Mouse (Mus musculus) ovary, postnatal 14 days (tissue): ENCODE results near the gene Anxa9.

Experiments
- DNase-seq: peaks from one replicate; pipeline ENCODE4 v3.0.0; 2022; ENCODE audit warnings: low spot score

The Anxa9 gene

DNA sequence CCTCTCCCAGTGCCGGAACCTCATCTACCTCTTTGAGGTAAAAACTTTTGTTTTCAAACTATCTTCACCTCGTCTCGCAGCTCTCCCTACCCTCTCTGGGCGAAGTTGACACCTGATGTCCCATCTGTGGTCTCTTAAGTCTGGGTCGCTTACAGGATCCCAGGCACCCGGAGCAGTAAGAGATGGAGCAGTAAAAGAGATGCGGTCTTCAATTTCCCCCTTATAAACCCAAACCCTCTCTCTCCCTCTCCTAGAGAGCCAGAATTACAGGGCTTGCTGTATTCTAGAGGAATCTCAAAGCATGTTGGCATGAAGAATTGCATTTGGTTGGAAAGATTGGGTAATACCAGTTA, 23.4 kb downstream of the Anxa9 start:
- DNase-seq = no peak

DNA sequence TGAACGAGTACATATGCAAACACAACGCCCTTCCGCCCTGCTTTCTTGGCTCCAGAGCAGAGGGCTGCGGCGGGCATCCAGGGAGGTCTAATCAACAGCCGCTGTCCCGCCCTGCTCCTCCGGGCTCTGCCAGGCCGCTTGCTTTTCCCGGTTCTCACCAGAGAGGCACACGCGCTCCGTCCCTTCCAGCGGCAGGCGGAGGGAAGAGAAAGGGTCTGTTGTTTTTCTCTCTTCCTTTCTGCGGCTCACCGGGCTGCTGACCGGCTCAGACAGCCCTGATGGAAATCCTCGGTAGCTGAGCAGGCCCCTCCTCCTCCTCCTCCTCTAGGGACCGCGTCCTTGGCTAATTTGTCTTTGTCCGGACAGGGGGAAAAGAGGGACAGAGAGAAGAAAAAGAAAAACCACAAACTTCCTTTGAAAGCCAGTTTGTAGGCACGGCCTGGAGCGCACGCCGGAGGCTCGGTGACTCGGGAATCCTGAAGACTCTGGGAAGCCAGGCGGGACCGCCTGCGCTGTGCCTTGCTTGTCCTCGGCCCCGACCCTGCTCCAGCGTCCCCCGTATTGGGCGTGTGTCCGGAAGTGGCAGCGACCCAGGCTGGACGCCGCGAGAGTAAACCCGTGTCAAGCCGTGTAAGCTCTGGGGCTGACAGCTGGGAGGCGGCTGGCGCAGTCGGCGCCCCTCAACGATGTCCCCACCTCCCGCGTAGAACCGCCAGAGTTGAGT, 23.9 kb downstream of the Anxa9 start:
- DNase-seq = peak; percentile 69

DNA sequence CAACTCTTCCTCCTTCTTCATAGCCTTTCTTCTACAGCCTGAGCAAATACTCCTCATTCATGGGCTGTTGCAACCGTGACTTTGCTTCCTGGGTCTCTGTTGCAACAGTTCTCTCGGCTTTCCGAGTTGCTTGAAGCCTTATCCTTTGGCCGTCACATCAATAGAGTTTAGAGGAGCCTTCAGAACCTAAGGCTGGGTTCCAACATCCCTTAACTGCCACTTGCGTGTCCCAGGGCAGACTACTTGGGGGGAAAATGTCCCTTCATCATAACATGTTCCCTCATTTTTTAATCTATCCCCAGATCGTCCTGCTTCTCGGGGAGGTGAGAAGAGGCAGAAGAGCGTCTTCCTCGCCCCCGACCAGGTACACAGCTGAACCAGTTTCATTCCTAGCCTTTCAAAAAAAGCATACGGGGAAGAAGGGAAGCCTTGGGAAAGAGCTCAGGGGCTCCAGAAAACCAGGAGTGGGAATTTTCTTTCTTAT, 24.6 kb downstream of the Anxa9 start:
- no peak for DNase-seq

DNA sequence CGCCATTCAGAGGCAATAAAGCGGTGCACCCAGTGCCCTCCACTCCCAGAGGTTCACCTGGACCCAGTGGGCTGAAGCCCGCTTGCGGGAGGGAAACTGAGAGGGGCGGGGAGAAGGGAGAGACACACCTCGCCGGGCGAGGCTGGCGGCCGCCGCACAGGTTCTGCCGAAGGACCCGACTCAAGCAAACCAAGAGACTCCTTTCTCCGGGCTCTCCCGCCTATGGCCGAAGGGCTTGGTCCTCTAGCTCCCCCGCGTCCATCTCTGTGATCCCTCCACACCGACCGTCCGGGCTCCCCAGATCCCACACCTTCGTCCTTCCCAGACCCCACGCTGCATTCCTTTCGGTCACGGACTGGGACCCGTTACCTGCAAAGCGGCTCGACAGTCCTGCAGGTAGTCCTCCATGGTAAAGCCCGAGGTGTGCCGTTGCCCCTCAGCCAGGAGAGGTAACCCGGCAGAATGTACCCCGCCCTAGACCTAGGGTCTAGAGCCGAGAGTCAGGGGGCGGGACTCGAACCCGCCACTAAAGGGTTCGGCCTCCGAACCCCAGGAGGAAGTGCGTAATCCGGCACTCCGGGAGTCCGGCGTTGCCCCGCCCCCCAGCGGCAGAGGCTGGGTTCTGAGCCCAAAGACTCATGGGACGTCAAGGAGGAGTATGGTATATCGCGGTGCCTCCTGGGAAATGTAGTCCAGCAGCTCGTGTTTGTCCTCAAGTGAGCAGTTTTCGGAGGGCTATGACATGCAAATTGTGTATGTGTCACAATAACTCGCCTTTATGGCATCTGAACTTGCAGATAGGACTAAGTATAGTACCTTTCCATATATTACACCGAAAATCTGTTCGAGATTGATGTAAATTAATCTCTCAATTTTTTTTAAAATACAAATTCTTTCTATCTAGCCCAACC, 25.5 kb downstream of the Anxa9 start, which contains the start of the genes Mindy1 and Prune1:
Gene Mindy1 (plus strand): TSS at position 130 of the 911 bp plus-strand sequence.
Gene Prune1 (minus strand): TSS at position 861 of the 911 bp plus-strand sequence.
- DNase-seq = peak; percentile 95

DNA sequence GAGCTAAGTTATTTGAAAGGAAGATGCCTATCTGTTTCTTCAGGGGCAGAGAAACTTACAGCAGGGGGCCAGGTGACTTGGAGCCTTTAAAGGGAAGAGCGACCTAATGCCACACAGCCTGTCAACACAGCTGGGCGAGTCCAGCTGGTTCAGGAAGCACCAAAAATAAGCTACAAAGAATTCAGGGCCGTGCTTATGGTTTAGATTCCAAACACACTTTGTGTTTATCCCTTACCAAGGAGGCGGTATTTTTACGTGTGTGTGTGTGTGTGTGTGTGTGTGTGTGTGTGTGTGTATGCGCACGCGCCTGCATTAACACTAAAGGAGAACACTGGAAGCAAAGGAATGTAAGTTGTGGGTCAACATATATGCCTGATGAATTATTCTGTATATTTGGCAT, 26.2 kb downstream of the Anxa9 start:
- DNase-seq = no peak

DNA sequence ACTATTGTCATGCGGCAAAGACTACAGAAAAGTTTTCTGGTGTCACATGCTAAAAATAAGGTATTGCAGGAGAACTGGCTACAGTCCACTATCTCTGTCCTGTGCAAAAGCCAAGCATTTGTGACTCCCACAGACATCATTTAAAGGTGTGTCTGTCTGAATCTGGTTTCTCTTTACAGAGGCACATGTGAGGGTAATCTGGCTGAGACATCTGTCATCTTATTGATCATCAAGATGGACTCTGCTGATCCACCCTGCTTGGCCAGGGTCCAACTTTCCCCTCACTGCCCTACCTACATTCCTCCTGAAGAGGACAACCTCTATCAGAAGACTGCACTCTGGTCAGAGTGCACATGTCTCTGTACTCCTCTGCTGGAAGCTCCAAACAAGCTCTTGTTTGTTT, 29.8 kb downstream of the Anxa9 start:
- no peak for DNase-seq

DNA sequence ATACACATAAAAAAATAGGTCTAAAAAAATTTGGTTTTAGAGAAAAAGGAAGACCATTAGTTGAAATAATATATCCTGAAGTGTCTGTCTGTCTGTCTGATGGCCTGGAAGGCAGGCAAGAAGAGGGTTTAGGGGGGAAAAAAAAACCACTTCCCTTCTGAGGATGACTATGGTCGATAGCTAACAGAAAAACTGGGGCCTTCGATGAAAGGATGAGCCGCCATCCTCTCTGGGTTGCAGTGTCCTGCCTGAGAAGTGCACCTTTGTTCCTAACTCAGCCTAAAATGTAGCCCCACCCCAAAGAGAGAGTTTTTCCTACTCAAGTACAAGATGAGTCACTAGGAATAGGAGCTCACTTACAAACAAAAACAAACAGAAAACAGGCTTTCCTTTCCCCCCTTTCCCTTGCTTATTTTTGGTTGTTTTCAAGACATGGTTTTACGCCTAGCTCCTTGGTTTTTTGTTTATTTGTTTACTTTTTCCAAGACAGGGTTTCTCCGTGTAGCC, 30.5 kb downstream of the Anxa9 start:
- no peak for DNase-seq

DNA sequence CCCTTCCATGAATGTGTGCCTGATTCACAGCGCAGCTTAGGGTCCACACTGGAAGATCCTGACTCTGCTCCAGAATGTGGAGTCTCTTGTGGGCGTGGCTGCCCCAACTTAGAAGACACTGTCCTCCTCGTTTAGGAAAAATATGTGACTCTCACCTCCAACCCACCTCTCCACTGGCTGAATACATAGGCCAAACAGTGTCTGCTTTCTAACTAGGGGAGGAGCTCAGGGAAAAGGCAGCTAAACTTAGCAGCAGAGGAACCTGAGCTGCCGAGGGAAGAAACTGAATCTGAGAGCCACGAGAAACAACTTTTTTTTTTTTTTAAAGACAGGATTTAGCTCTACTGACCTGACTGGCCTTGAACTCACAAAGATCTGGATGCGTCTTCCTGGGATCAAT, 31.8 kb downstream of the Anxa9 start:
- DNase-seq = no peak

DNA sequence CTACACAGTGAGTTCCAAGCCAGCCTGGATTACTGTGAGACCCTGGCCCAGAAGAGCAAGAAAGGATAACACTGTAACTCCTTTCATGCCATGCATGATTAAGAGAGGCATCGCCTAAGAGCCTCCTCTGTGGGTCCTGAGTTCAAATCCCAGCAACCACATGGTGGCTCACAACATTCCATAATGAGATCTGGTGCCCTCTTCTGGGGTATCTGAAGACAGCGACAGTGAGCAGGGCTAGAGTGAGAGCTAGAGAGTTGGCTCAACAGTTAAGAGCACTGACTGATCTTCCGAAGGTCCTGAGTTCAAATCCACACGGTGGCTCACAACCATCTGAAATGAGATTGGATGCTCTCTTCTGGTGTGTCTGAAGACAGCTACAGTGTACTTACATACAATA, 32.5 kb downstream of the Anxa9 start:
- DNase-seq = no peak

DNA sequence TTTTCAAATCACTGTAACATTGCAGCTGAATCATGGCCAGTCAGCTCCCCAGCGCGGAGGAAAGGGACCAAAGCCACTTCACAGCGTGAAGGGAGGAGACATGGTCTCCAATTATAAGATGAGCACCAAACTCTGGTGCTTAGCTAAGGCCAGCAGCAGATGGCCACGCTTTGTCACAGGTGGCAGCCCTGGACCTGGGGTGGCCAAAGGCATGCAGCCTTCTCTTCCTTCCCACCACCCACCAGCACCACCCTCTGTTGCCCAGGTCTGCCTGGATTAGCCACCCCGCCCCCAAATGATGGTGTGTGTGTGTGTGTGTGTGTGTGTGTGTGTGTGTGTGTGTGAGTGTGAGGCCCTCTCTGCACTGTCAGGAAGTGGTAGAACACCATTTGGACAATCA, 33.5 kb downstream of the Anxa9 start:
- no peak for DNase-seq

DNA sequence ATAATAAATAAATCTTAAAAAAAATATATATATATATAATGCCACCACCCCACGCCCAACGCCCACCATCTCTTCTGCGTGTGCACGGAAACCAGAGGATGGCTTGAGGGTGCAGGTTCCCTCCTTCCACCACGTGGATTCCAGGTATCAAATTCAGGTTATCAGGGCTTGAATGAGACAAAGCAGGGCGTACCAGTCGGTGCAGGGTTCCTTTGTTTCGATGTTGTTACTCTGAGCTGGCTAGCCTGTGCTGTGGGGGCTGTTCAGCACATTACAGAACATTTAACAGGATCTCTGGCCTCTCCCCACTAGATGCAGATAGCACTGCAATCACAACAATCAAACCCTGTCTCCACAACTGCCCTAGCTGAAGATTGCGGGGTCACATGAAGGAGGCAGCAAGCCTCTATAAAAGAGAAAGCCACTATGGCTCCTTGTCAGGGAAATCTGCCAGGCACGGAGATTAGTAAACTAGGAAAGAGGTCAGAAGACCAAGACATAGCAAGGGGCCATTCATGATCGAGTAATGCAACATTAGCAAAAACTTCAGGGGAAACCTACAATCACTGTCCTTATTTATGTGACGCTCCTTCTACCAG, 36.1 kb downstream of the Anxa9 start:
- DNase-seq = no peak

DNA sequence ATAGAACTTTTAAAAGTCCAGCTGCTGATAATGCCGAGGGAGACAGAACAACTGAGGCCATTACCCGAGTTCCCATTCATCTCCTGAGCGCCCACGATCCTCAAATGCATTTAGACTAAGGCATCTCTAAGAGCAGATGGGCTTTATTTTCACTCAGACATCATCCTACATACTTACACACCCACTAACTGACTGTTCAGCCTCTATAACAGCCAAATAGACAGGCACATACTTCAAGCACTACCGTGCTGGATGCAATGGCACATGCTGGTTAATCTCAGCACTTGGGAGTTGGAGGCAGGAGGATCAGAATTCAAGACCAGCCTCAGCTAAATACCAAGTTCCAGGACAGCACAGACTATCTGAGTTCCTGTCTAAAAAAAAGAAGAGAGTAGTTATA, 37.2 kb downstream of the Anxa9 start:
- no peak for DNase-seq

DNA sequence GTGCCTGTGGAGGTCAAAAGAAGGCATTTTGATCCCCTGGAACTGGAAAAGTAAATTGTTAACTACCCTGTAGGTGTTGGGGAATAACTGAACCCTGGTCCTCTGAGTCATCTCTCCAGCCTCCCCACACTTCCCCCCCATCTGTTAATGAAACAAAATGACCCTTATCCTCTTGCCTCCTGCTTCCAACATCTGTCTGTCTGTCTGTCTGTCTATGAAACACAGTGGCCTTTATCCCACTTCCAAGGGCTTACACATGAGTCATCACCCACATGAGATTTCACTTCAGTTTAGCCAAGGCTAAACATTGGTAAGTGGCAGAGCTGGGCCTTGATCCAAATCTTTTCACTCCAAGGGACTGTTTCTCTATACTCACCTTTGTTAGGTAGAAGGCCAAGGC, 39.1 kb downstream of the Anxa9 start:
- no peak for DNase-seq

DNA sequence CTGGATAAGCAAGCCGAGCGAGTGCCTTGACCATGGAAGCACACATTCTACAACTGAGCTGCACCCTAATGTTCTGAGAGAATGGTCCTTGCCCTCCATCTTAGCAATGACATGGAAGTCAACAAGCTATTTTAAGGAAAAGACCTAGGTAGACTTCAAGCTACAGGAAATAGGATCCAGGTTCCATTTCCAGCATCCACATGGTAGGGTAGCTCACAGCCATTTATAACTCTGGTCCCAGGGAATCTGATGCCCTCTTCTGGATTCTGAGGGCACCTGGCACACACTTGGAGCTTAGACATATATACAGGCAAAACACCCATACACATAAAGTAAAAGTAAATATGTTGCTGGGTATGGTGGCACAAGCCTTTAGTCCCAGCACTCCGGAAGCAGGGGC, 40.9 kb downstream of the Anxa9 start:
- no peak for DNase-seq

DNA sequence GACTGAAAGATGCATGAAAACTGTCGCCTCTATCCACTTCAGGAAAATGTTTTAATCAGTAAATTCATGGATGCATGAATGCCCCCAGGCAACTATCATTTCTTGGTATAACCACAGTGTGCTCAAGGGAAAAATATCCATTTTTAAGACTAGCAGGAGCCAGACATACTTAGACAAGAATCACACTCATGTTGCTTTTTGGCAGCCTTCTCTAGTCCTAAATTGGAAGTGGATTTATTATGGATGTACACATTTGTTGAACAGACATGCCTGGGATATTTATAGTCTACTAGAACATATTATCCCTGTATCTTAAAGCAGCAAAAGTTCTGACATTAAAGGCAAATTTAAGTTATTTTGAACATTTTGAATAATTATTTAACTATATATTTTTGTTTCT, 42.3 kb downstream of the Anxa9 start:
- no peak for DNase-seq

DNA sequence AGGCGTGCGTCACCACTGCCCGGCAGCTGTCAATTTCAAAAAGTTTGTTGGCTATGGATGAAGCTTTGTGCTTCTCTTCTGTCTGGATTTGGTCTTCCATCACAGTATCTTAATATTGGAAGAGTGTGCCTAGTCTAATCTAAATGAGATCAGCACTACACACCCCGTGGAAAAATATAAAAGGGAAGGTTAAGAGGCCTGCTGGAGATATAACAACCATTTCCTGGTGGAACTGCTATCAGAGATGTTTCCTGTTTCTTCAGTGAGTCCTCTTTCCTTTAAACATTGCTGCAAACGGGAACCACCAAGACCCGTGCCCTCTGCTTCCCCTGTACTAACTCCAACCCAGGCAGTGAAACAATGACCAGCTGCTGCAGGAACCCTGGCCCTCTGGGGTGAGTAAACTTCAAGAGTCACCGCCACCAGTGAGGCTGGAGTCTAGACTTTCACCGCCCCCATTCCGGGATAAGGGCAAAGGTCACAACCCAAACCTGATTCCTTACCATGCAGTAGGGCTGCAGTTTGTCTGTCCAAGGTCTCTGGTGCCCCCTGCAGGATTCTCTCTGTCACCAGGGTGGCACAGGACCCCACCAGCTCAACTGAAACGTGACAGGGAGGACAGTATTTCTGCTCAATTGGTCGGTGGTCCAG, 43.8 kb downstream of the Anxa9 start:
- DNase-seq = peak; percentile 52

DNA sequence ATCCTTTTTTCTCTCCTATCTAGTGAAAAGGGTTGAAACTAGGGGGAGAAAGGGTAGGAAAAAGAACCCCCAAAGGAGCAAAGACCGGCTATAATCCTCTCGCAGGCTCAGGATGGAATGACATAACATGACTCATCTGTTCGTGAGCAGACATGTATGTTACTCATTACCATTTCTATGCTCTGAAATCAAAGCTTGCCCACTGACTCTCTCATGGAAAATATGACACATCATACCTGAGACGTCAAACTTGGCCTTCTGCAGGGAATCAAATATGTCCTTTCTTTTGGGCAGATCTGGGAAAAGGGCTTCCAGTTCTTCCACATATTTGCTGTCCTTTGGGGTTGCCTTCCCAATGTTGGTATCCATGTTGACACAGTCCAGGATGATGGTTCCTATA, 45.0 kb downstream of the Anxa9 start:
- DNase-seq = no peak

DNA sequence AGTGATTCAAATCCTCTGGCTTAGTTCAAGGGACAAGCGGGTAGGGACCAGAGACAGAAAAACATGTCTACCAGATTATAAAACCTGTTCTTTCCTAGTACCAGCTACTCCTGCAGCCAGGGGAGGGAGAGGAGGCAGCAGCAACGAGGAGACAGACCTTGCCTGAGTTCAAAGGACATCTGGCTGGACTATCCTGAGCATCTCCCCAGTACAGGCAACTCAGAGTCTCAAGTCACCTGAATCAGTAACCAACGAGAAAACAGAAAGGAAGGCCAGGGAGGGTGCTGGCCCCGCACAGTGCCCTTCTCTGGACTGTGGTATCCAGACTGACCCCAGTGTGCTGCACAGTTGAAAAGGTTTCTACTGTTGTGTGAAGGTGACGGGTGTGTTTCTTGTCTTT, 50.0 kb downstream of the Anxa9 start:
- no peak for DNase-seq

DNA sequence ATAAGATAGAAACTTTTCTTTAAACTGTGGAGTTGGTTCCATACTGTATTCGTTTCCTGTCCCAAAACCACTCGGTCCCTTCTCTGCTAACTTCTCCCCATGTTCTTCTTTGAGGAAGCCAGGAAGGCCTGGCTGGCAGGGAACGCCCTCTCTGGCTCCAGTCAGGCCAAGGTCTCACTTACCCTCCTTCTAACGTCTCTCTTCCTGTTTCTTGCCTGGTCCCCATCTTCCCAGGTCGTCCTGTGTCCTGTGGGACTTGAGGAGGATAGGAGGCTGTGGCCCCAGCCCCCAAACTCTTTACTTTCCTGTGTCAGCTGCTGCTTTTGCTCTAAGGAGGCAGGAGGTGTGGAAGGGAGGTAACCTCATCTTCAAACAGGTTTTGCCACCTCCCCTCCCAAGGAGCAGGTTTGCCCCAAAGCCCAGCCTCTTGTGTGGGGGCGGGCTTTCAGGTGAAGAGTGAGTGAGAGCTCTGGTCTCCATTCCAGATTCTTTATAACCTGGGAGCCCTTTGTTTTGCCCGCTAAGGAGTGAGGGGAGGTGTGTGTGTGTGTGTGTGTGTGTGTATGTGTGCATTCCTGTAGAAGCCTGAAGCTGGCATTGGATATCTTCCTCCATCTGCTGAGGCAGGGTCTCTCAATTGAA, 56.1 kb downstream of the Anxa9 start, which contains the start of gene Bnipl:
Gene Bnipl (minus strand): TSS at position 411 of the 642 bp plus-strand sequence.
- DNase-seq = no peak

DNA sequence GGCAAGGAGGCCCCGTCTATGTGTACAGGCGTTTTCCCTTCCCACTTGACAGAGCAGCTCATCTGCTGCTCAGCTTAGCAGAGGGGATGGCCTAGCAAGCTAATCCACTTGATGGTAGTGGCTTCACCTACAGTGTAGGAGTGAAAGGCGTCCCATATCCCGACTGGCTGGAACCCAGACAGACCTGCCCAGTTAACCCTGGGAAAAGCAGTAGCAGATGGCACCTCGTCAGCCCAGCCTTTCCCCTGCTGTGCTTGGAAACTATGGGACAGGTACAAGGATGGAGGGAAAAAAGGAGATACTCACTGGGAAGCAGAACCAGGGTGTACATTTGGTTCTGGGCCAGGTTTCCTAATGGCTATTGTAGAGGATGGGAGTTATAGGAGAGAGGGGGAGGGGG, 56.6 kb downstream of the Anxa9 start:
- DNase-seq = no peak

DNA sequence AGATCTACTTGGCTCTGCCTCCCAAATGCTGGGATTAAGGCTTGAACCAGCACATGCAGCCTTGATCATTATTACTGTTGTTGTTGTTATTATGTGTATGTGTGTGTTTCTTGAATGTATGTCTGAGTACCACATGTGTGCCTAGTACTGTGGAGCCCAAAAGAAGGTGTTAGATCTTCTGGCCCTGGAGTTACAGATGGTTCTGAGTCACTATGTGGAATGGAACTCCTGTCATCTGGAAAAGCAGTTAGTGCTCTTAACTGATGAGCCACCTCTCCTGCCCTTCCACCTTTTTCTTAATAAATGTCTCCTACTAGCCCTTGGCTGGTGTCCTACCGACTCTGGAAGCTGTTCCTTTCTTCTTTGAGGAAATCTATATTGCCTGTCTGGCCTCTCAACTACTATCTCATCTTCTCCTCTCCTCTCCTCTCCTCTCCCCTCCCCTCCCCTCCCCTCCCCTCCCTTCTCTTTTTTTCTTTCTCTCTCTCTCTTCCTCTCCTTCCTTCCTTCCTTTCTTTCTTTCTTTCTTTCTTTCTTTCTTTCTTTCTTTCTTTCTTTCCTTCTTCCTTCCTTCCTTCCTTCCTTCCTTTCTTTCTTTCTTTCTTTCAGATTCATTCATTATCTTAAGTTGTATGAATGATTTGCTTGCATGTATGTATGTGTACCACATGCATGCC, 59.2 kb downstream of the Anxa9 start:
- DNase-seq = no peak
